Mouse (Mus musculus): ENCODE results near the gene Osbpl9. TPM values are rescaled to one million over a fixed set of nuclear protein-coding genes. Genes with fewer than 3 reads are reported as not detected.
A peak's percentile ranks its signal among the peaks of the same experiment; 100 is the strongest.

Osbpl9 gene
- total and polyA plus RNA-seq, 2 experiments from 2014 or later: 56.9 to 74.9 TPM

DNA sequence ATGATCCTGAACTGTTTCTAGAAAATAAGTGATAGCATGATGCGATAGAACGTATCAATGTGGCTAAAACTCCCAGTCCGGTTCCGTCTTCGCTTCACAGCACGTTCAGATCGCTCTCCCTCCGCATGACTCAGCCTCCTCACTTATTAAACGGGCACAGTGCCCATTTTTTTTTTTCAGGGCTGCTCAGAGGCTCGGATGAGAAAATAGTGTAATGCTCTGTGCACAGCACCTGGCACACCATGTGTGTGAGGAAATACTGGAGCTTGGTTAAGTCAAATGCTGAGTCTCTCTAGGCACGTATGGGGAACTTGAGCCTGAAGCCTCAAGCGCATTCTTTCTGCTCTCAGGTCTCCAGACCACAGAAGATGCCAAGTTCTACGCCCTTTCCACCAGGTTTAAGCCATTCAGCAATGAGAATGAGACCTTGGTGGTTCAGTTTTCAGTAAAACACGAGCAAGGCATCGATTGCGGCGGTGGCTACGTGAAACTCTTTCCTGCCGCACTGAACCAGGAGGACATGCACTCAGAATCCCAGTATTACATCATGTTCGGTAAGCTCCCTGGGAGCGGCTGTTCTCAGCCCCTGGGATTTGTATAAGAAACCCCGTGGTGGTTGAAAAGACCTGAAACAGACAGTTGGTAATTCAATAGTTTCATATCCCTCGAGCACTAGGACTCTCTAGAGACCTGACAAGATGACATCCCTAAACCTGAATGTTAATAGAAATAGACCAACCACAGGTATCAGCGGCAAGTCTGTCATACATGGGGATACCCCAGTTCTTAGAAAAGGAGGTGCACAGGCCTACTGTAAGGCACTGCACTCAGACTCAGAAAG, 36.6 kb upstream of the Osbpl9 start:
- Histone ChIP-seq H3K36me3 (ENCODE audit: insufficient read depth, low read length) (no peaks in the 10 kb centered on the region), H3K4me3 (ENCODE audit: low read depth, low read length) (no peak overlapping the region), H3K27ac (ENCODE audit: low read depth, low read length) (no peak overlapping the region), H3K9me3 (ENCODE audit: low read length) (no peaks in the 10 kb centered on the region), H3K4me2 (ENCODE audit: low read depth, low read length, poor library complexity, severe bottlenecking) (no peak overlapping the region), H3K9ac (replicated peaks; ENCODE audit: low read length, poor library complexity, severe bottlenecking) (no peak overlapping the region), H3K27me3 (ENCODE audit: insufficient read depth, low read length) (no peaks in the 10 kb centered on the region), H3K4me1 (ENCODE audit: insufficient read depth, low read length) (no peaks in the 10 kb centered on the region)
- no peak for TF ChIP-seq CTCF (IDR thresholded peaks at IDR 0.05)
- ATAC-seq (ENCODE audit: low FRiP score): no peak
- DNase-seq (ENCODE audit: low spot score): peak; percentile 19
- 77% methylated on average over 24 of the region's 24 CpGs for WGBS

DNA sequence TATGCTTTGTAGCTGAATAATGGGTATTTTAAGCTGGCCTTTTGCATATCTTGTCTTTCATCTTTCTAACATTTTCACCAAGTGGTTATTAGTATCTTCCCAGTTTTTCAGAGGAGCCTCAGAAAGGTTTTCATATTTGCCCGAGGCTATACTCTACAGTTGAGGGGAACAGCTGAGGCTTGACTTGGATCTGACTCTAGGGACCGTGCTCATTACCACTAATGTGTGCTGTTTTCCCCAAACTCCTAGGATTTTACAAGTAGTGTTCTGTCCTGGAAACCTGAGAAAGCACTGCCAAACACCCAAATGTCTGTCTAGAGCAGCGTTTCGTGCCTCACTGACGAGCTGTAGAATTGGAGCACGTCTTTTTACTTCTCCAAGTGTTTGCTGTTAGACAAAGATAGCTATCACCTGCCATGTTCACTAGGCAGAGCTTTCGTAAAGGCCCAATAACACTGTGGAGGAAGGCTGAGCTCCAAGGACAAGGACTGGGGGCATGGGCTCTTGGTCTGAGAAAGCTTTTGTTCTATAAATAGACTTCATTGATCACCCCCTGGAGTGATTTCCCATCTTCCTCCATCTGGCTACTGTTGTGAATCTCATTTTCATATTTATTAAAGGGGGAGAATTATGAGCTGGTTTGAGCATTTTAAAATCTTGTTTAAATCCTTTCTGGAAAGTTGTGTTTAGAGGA, 34.3 kb upstream of the Osbpl9 start:
- Histone ChIP-seq H3K9ac (replicated peaks; ENCODE audit: low read length, poor library complexity, severe bottlenecking) (no peak overlapping the region), H3K4me1 (ENCODE audit: insufficient read depth, low read length) (no peaks in the 10 kb centered on the region), H3K36me3 (ENCODE audit: insufficient read depth, low read length) (no peaks in the 10 kb centered on the region), H3K4me2 (ENCODE audit: low read depth, low read length, poor library complexity, severe bottlenecking) (no peak overlapping the region), H3K27me3 (ENCODE audit: insufficient read depth, low read length) (no peaks in the 10 kb centered on the region), H3K4me3 (ENCODE audit: low read depth, low read length) (no peak overlapping the region), H3K9me3 (ENCODE audit: low read length) (no peaks in the 10 kb centered on the region), H3K27ac (ENCODE audit: low read depth, low read length) (no peak overlapping the region)
- ATAC-seq (ENCODE audit: low FRiP score) (no peak), DNase-seq (ENCODE audit: low spot score) (peak; percentile 40)
- WGBS: 48% methylated on average over 7 of the region's 7 CpGs
- TF ChIP-seq CTCF (IDR thresholded peaks at IDR 0.05): no peak

DNA sequence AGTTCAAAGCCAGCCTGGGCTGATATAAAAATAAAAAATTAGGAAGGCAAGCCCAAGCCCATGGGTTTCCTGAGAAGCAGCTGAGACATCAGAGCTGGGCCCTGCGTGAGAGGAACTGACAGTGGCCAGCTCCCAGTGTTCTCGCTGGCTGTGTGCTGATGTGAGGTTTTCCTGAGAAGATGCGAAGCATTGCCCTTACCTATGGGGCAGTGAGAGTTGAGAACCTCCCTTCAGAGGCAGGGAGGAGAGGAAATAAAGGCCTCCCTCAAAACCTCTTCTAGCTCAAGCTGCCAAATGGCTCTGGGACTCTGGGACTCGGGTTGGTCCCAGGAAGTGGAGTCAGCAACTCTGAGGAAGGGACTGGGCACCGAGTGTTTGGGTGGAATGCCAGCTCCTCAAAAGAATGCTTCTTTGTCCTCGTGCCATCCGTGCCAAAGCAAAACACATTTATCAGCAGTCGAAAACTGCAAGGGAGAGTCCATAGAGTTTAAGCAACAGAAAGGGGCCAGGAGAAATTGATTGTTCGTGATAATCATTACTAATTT, 32.8 kb upstream of the Osbpl9 start:
- Histone ChIP-seq H3K27me3 (ENCODE audit: insufficient read depth, low read length) (no peaks in the 10 kb centered on the region), H3K4me1 (ENCODE audit: insufficient read depth, low read length) (no peaks in the 10 kb centered on the region), H3K36me3 (ENCODE audit: insufficient read depth, low read length) (no peaks in the 10 kb centered on the region), H3K9ac (replicated peaks; ENCODE audit: low read length, poor library complexity, severe bottlenecking) (no peak overlapping the region), H3K27ac (ENCODE audit: low read depth, low read length) (no peak overlapping the region), H3K9me3 (ENCODE audit: low read length) (no peaks in the 10 kb centered on the region), H3K4me2 (ENCODE audit: low read depth, low read length, poor library complexity, severe bottlenecking) (no peak overlapping the region), H3K4me3 (ENCODE audit: low read depth, low read length) (no peak overlapping the region)
- ATAC-seq (ENCODE audit: low FRiP score) (no peak), DNase-seq (ENCODE audit: low spot score) (peak; percentile 69)
- WGBS: 63% methylated on average over 9 of the region's 9 CpGs
- no peak for TF ChIP-seq CTCF (IDR thresholded peaks at IDR 0.05)

DNA sequence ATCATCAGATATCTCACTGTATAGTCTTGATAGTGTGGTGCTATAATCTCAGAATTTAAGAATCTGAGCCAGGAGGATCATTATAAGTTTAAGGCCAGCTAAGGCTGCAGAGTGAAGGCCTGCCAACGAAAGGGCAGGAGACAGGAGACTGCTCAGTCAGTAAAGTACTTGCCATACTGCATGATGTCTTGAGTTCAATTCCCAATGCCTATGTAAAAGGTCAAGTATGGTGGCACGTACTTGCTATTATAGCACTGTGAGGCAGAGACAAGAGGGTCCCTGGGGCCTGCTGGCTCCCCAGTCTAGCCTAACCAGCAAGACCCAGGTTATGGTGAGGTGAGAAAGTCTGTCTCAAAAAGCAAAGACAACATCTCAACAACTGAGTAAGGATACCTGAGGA, 32.1 kb upstream of the Osbpl9 start, which contains the start of gene Calr4:
Gene Calr4 (plus strand): TSS at position 301 of the 400 bp plus-strand sequence.
- no peak for TF ChIP-seq CTCF (IDR thresholded peaks at IDR 0.05)
- ATAC-seq (ENCODE audit: low FRiP score): no peak
- H3K4me3 ChIP-seq (ENCODE audit: low read depth, low read length): no peak within 1 kb of the TSS
- no peak within 1 kb of the TSS for H3K27ac ChIP-seq (ENCODE audit: low read depth, low read length)
- 84% methylated on average over 2 of the region's 2 CpGs for WGBS
- no peak within 1 kb of the TSS for H3K9ac ChIP-seq (replicated peaks; ENCODE audit: low read length, poor library complexity, severe bottlenecking)
- H3K27me3 ChIP-seq (ENCODE audit: insufficient read depth, low read length): no peaks in the 10 kb centered on the region
- no peaks in the 10 kb centered on the region for H3K4me1 ChIP-seq (ENCODE audit: insufficient read depth, low read length)
- DNase-seq (ENCODE audit: low spot score): no peak
- H3K36me3 ChIP-seq (ENCODE audit: insufficient read depth, low read length): no peaks in the 10 kb centered on the region
- H3K9me3 ChIP-seq (ENCODE audit: low read length): no peaks in the 10 kb centered on the region
- H3K4me2 ChIP-seq (ENCODE audit: low read depth, low read length, poor library complexity, severe bottlenecking): no peak within 1 kb of the TSS

DNA sequence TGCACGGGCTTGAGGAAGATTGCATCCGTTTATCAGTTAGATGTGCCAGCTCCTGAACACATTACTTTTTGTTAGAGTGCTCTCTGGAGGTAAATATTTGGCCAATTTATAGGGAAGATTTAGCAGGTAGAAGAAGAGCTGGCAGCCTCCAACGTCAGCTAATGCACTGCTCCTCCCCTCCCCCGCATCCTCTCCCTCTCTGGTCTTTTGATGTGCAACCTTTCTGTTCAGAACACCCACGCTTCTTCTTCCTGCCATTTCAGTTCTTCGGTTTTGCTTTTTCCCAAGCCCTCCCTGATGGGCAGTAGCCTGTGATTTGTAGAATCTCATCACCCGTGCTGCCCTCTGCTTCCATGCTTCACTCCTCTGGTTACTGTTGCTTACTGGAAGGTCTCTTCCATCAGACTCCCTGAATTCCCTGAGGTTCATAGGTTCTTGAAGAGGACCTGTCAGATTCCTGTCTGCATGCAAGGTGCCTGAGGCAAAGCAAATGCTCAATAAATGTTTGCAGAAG, 27.8 kb upstream of the Osbpl9 start:
- Histone ChIP-seq H3K4me2 (ENCODE audit: low read depth, low read length, poor library complexity, severe bottlenecking) (no peak overlapping the region), H3K9ac (replicated peaks; ENCODE audit: low read length, poor library complexity, severe bottlenecking) (no peak overlapping the region), H3K4me3 (ENCODE audit: low read depth, low read length) (no peak overlapping the region), H3K27ac (ENCODE audit: low read depth, low read length) (no peak overlapping the region), H3K36me3 (ENCODE audit: insufficient read depth, low read length) (no peaks in the 10 kb centered on the region), H3K27me3 (ENCODE audit: insufficient read depth, low read length) (no peaks in the 10 kb centered on the region), H3K4me1 (ENCODE audit: insufficient read depth, low read length) (0 out of 2 replicates have a peak, but pooled peaks cover 2% of the 10 kb centered on the region), H3K9me3 (ENCODE audit: low read length) (no peaks in the 10 kb centered on the region)
- TF ChIP-seq CTCF (IDR thresholded peaks at IDR 0.05): no peak
- DNase-seq (ENCODE audit: low spot score) (no peak), ATAC-seq (ENCODE audit: low FRiP score) (no peak)
- 64% methylated on average over 7 of the region's 7 CpGs for WGBS

Data from midbrain, postnatal 0 days (tissue).